Mouse (Mus musculus) cerebellum, adult 2 months (tissue): ENCODE results near the gene Lysmd3. TPM values are rescaled to one million over a fixed set of nuclear protein-coding genes. Genes with fewer than 3 reads are reported as not detected.

ENCODE experiments used
- DNase-seq, 2 experiments: peaks; one replicate each; pipeline ENCODE4 v3.0.0; 2021
- H3K27ac ChIP-seq: fragments of 200-500 bp; 2 replicates; pipeline ENCODE4 v1.5.1; 2012; ENCODE audit warnings: low read length, control low read depth, inconsistent platforms; ENCODE audit not compliant: insufficient read depth
- H3K27me3 ChIP-seq: fragments of 200-500 bp; 2 replicates; pipeline ENCODE4 v1.6.1; 2012; ENCODE audit warnings: inconsistent platforms, mild to moderate bottlenecking, low read length, moderate library complexity; ENCODE audit not compliant: control insufficient read depth, insufficient read depth
- H3K4me1 ChIP-seq: fragments of 200-500 bp; 2 replicates; pipeline ENCODE4 v1.6.1; 2011; ENCODE audit warnings: low read length; ENCODE audit not compliant: control insufficient read depth, insufficient read depth
- H3K4me3 ChIP-seq: fragments of 200-500 bp; replicated peaks from 2 replicates; pipeline ENCODE3; 2011; ENCODE audit warnings: mild to moderate bottlenecking, low read depth, low read length, control low read depth; ENCODE audit not compliant: insufficient read depth
- CTCF ChIP-seq: fragments of 200-500 bp; IDR thresholded peaks from 2 replicates; pipeline ENCODE4 v1.5.1; 2011; ENCODE audit warnings: low read depth, mild to moderate bottlenecking, control low read depth, low read length, moderate library complexity, borderline replicate concordance; ENCODE audit not compliant: insufficient read depth
- POLR2A ChIP-seq: fragments of 200-500 bp; IDR thresholded peaks from 2 replicates; pipeline ENCODE4 v1.6.1; 2011; ENCODE audit warnings: low read length, control low read depth, borderline replicate concordance; ENCODE audit not compliant: insufficient read depth
- WGBS: fragments of 180-500 bp; shearing (Covaris S2); methylation state at CpG from one replicate; pipeline ENCODE4 v1.1.7; 2018; 5-methylcytosine and 5-hydroxymethylcytosine counted together
- polyA plus RNA-seq: library from polyadenylated mRNA; depleted of rRNA; stranded (reverse); fragments of >200 nt; gene quantifications from 2 replicates; pipeline ENCODE4 v1.2.3, GENCODE M21; 2012; rRNA removed

Lysmd3 gene
- polyA plus RNA-seq, 1 experiment, result 10.9 TPM

- no peak overlapping the region for H3K4me3 ChIP-seq
- no peak overlapping the region for H3K27ac ChIP-seq
- no peak for TF ChIP-seq POLR2A
- no peak for TF ChIP-seq CTCF
- DNase-seq, result no peak
- no peaks in the 10 kb centered on the region for H3K27me3 ChIP-seq
- WGBS, result 26% methylated on average over 4 of the region's 4 CpGs
- peaks cover 2% of the 10 kb centered on the region for H3K4me1 ChIP-seq
Measured at GRCm38 (mm10) chr13:81709805-81710204, 52.3 kb downstream of the Lysmd3 start.

GRCm38 (mm10) chr13:81710266-81710665 lies 52.8 kb downstream of the Lysmd3 start:
- no peak for DNase-seq
- Histone ChIP-seq H3K4me1 (peaks cover 2% of the 10 kb centered on the region), H3K4me3 (peak overlapping the region; percentile 98), H3K27ac (no peak overlapping the region), H3K27me3 (no peaks in the 10 kb centered on the region)
- WGBS, result 2% methylated on average over 7 of the region's 7 CpGs
- no peak for TF ChIP-seq POLR2A
- TF ChIP-seq CTCF, result no peak

GRCm38 (mm10) chr13:81710775-81711545 lies 53.5 kb downstream of the Lysmd3 start, which contains the start of the genes Polr3g and Mblac2:
Polr3g (minus strand) TSS chr13:81711013.
Mblac2 (plus strand) TSS chr13:81711341.
- no peaks in the 10 kb centered on the region for H3K27me3 ChIP-seq
- H3K4me1 ChIP-seq, result peaks cover 2% of the 10 kb centered on the region
- peak within 1 kb of the TSS; percentile 64 for H3K27ac ChIP-seq
- DNase-seq, result peak; percentile 94 to 97
- no peak for TF ChIP-seq CTCF
- peak; percentile 37; the same call in 1 of the 2 replicates for TF ChIP-seq POLR2A
- H3K4me3 ChIP-seq, result peak within 1 kb of the TSS; percentile 98
- WGBS, result under 1% methylated on average over 61 of the region's 61 CpGs

GRCm38 (mm10) chr13:81711546-81712371 lies 54.3 kb downstream of the Lysmd3 start:
- Histone ChIP-seq H3K4me1 (peaks cover 2% of the 10 kb centered on the region), H3K27ac (peak overlapping the region; percentile 64; the same call in 1 of the 2 replicates), H3K27me3 (no peaks in the 10 kb centered on the region), H3K4me3 (peak overlapping the region; percentile 98)
- WGBS, result under 1% methylated on average over 42 of the region's 42 CpGs
- DNase-seq, result peak in 1 of 2 experiments; percentile 65
- TF ChIP-seq POLR2A (no peak), CTCF (no peak)

- WGBS, result 98% methylated on average over 1 of the region's 1 CpGs
- Histone ChIP-seq H3K27me3 (no peaks in the 10 kb centered on the region), H3K27ac (no peak overlapping the region), H3K4me1 (peaks cover 2% of the 10 kb centered on the region), H3K4me3 (no peak overlapping the region)
- no peak for DNase-seq
- TF ChIP-seq CTCF (no peak), POLR2A (no peak)
Measured at GRCm38 (mm10) chr13:81713896-81714295, 56.4 kb downstream of the Lysmd3 start.

Other genes with a start within 250 kb of the Lysmd3 start
- gene Adgrv1, start 24.5 kb upstream of the Lysmd3 start, polyA plus RNA-seq, result 2.6 and 3.4 TPM in 2 replicates
- 4.8 and 5.2 TPM in 2 replicates for gene Polr3g, start 53.4 kb downstream of the Lysmd3 start, polyA plus RNA-seq
- 20.8 and 21.6 TPM in 2 replicates for gene Mblac2, start 53.7 kb downstream of the Lysmd3 start, polyA plus RNA-seq
- 134 and 142 TPM in 2 replicates for gene Cetn3, start 125.4 kb downstream of the Lysmd3 start, polyA plus RNA-seq